Mouse (Mus musculus) kidney, embryonic 15.5 days (tissue): ENCODE data around the gene Wsb2. TPM values are rescaled to one million over a fixed set of nuclear protein-coding genes. Genes with fewer than 3 reads are reported as not detected.
"Not testable (repeated sequence)": the region's sequence is repeated elsewhere in the genome, so short reads cannot be mapped to it uniquely, and the experiment has no call there.

Experiments
- ATAC-seq: fragments of 200-750 bp; cut with Nextera tagmentation; replicated peaks from 2 replicates; pipeline ENCODE4 v1.8.0; 2017; ENCODE audit warnings: moderate TSS enrichment; ENCODE audit not compliant: low FRiP score
- H3K27ac ChIP-seq: fragments of 300-500 bp; sonication (generic); 2 replicates; pipeline ENCODE4 v1.5.1; 2015; ENCODE audit warnings: mild to moderate bottlenecking, inconsistent platforms
- H3K27me3 ChIP-seq: fragments of 300-500 bp; sonication (generic); 2 replicates; pipeline ENCODE4 v1.6.1; 2015; ENCODE audit warnings: inconsistent platforms
- H3K36me3 ChIP-seq: fragments of 300-500 bp; sonication (generic); 2 replicates; pipeline ENCODE4 v1.6.1; 2015; ENCODE audit warnings: inconsistent platforms
- H3K4me1 ChIP-seq: fragments of 300-500 bp; sonication (generic); 2 replicates; pipeline ENCODE4 v1.6.1; 2015; ENCODE audit warnings: inconsistent platforms
- H3K4me2 ChIP-seq: fragments of 300-500 bp; sonication (generic); 2 replicates; pipeline ENCODE4 v1.6.1; 2015; ENCODE audit warnings: moderate library complexity, mild to moderate bottlenecking, inconsistent platforms
- H3K4me3 ChIP-seq: fragments of 300-500 bp; sonication (generic); replicated peaks from 2 replicates; pipeline ENCODE4 v1.5.1; 2015; ENCODE audit warnings: mild to moderate bottlenecking, inconsistent platforms
- H3K9ac ChIP-seq: fragments of 300-500 bp; sonication (generic); 2 replicates; pipeline ENCODE4 v1.6.1; 2015; ENCODE audit warnings: mild to moderate bottlenecking, inconsistent platforms
- H3K9me3 ChIP-seq: fragments of 300-500 bp; sonication (generic); replicated peaks from 2 replicates; pipeline ENCODE4 v1.6.1; 2016; ENCODE audit warnings: inconsistent platforms
- WGBS: fragments of 180-500 bp; shearing (Covaris S2); methylation state at CpG from one replicate; pipeline ENCODE4 v1.1.7; 2015; ENCODE audit warnings: mixed read lengths; 5-methylcytosine and 5-hydroxymethylcytosine counted together
- polyA plus RNA-seq: library from polyadenylated mRNA; unstranded; fragments of >200 nt; fragmentation: Nextera tagmentation; extraction: Ambion mirVana; gene quantifications from 2 replicates; pipeline ENCODE4 v1.2.1, GENCODE M21; 2015

Gene Wsb2
- polyA plus RNA-seq, 1 experiment from 2014 or later: 67.7 TPM

DNA sequence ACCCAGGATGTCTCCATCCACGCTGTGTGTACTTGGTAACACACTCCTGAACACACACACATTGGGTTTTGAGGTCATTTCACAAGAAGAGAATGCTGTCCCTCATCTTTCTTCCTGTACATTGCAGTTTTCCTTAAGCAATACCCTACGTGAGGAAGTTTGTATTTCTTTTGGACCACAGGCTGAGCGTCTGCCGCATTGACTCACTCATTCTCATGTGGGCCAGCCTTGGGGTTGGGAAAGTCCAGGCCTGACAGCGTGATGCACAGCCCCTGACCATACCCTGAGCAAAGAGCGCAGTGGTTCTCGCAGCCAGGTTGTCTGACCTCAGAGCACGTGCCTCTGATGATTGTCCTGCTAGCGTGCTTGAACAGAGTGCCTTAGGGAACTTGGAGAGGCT is 16.3 kb downstream of the Wsb2 start:
- no peak for ATAC-seq
- Histone ChIP-seq H3K4me1 (no peaks in the 10 kb centered on the region), H3K4me2 (no peak overlapping the region), H3K4me3 (no peak overlapping the region), H3K36me3 (peaks cover 96% of the 10 kb centered on the region), H3K27ac (no peak overlapping the region), H3K9me3 (no peaks in the 10 kb centered on the region), H3K27me3 (no peaks in the 10 kb centered on the region), H3K9ac (no peak overlapping the region)
- 91% methylated on average over 9 of the region's 9 CpGs for WGBS

DNA sequence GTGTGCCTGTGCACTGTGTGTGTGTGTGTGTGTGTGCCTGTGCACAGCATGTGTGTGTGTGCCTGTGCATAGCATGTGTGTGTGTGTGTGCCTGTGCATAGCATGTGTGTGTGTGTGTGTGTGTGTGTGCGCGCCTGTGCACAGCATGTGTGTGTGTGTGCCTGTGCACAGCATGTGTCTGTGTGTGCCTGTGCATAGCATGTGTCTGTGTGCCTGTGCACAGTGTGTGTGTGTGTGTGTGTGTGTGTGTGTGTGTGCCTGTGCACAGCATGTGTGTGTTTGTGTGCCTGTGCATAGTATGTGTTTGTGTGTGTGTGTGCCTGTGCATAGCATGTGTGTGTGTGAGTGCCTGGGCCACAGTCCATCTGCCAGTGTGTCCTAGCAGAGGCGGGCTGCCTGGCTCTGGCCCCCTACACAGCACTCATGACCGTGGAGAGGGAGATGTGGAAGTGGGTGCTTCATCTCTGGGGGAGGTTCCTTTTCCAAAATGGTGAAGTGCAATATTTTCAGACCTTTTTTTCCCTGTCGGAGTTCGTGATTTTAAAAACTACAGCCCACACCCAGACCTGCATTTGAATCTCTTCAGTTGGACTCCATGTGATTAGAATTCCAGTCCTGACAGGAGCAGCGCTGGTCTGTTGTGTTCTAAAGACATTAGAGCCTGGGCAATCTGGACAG is 17.4 kb downstream of the Wsb2 start:
- H3K9me3 ChIP-seq: no peaks in the 10 kb centered on the region
- no peak overlapping the region for H3K4me2 ChIP-seq
- ATAC-seq: no peak
- H3K9ac ChIP-seq: no peak overlapping the region
- H3K27ac ChIP-seq: no peak overlapping the region
- no peaks in the 10 kb centered on the region for H3K4me1 ChIP-seq
- H3K36me3 ChIP-seq: peaks cover 95% of the 10 kb centered on the region
- WGBS: 90% methylated on average over 7 of the region's 7 CpGs
- no peaks in the 10 kb centered on the region for H3K27me3 ChIP-seq
- no peak overlapping the region for H3K4me3 ChIP-seq

- no peak for ATAC-seq
- H3K27me3 ChIP-seq: no peaks in the 10 kb centered on the region
- H3K4me3 ChIP-seq: no peak overlapping the region
- H3K9ac ChIP-seq: no peak overlapping the region
- H3K27ac ChIP-seq: no peak overlapping the region
- WGBS: 68% methylated on average over 11 of the region's 11 CpGs
- peaks cover 96% of the 10 kb centered on the region for H3K36me3 ChIP-seq
- H3K4me2 ChIP-seq: no peak overlapping the region
- H3K4me1 ChIP-seq: no peaks in the 10 kb centered on the region
- H3K9me3 ChIP-seq: no peaks in the 10 kb centered on the region
These were observed 19.2 kb downstream of the Wsb2 start for GRCm38 (mm10) chr5:117376331-117376761.

GRCm38 (mm10) chr5:117377731-117378130 is 20.6 kb downstream of the Wsb2 start:
- not testable (repeated sequence) for H3K9me3 ChIP-seq, H3K9ac ChIP-seq, ATAC-seq, H3K4me1 ChIP-seq, H3K27ac ChIP-seq, H3K4me2 ChIP-seq, H3K27me3 ChIP-seq, H3K4me3 ChIP-seq
- H3K36me3 ChIP-seq: peaks cover 96% of the 10 kb centered on the region
- 92% methylated on average over 14 of the region's 14 CpGs for WGBS

- Histone ChIP-seq H3K27ac (no peak overlapping the region), H3K9me3 (no peaks in the 10 kb centered on the region), H3K4me3 (no peak overlapping the region), H3K36me3 (peaks cover 96% of the 10 kb centered on the region), H3K4me2 (no peak overlapping the region), H3K4me1 (no peaks in the 10 kb centered on the region), H3K27me3 (no peaks in the 10 kb centered on the region), H3K9ac (no peak overlapping the region)
- WGBS: 83% methylated on average over 4 of the region's 4 CpGs
- ATAC-seq: no peak
These were observed 23.1 kb downstream of the Wsb2 start for GRCm38 (mm10) chr5:117380199-117380598.

GRCm38 (mm10) chr5:117381785-117382184 is 24.7 kb downstream of the Wsb2 start:
- ATAC-seq: no peak
- 88% methylated on average over 7 of the region's 7 CpGs for WGBS
- H3K9me3 ChIP-seq: no peaks in the 10 kb centered on the region
- H3K36me3 ChIP-seq: peaks cover 93% of the 10 kb centered on the region
- H3K4me1 ChIP-seq: no peaks in the 10 kb centered on the region
- H3K9ac ChIP-seq: no peak overlapping the region
- no peak overlapping the region for H3K4me2 ChIP-seq
- H3K27ac ChIP-seq: no peak overlapping the region
- no peak overlapping the region for H3K4me3 ChIP-seq
- no peaks in the 10 kb centered on the region for H3K27me3 ChIP-seq

- Histone ChIP-seq H3K4me3 (no peak overlapping the region), H3K27me3 (no peaks in the 10 kb centered on the region), H3K4me1 (peaks cover 12% of the 10 kb centered on the region), H3K9ac (no peak overlapping the region), H3K4me2 (no peak overlapping the region), H3K9me3 (no peaks in the 10 kb centered on the region), H3K36me3 (peaks cover 83% of the 10 kb centered on the region), H3K27ac (no peak overlapping the region)
- ATAC-seq: no peak
- WGBS: 77% methylated on average over 12 of the region's 12 CpGs
These were observed 26.1 kb downstream of the Wsb2 start for GRCm38 (mm10) chr5:117383198-117383597.

DNA sequence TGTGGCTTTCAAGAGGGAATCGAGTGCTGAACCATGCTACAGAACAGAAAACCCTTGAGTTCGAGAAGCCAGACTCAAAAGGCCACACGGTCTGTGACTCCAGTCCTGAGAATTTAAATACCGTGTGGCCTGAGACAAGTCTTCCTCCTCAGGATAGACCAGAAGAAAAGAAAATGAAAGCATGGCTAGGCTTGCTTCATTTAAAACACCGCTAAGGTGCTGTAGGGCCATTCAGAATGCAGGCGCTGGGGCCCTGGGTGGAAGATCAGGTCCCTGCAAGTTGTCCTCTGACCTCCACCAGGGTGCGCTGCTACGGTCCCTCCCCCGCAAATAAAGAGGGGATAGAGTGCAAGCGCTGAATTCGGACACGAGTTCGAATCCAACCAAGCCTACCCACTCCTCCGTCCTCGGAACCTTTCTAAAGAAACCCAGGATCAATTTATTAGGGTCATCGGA is 31.2 kb downstream of the Wsb2 start:
- ATAC-seq: peak; percentile 30
- Histone ChIP-seq H3K4me2 (peak overlapping the region; percentile 79), H3K36me3 (peaks cover 34% of the 10 kb centered on the region), H3K4me3 (peak overlapping the region; percentile 93), H3K27me3 (no peaks in the 10 kb centered on the region), H3K27ac (peak overlapping the region; percentile 86), H3K9me3 (peaks cover 20% of the 10 kb centered on the region), H3K4me1 (peaks cover 17% of the 10 kb centered on the region), H3K9ac (peak overlapping the region; percentile 91)
- WGBS: 10% methylated on average over 16 of the region's 16 CpGs

DNA sequence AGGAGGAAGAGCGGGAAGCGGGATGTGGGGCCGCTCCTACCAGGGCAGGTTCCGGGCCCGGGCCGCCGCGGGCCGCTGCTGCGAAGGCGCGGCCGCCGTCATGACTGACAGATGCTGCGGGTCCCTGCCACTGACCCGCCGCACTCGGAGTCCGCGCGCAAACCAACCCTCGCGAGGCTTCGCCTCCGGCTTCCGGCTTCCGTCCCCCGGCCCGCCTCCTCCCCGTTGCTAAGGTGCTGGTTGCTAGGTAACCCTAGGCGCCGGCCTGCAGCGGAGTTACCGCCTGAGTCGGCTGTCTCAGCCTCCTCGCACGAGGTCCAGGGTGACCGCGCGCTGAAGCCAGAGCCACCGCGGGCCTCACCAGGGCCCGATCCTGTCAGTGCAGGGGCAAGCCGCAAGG is 31.8 kb downstream of the Wsb2 start, which contains the start of gene Rfc5:
Gene Rfc5, minus strand, starts transcription at position 171 of the 400 bp plus-strand sequence.
- peak; percentile 96 for ATAC-seq
- peaks cover 30% of the 10 kb centered on the region for H3K36me3 ChIP-seq
- peak within 1 kb of the TSS; percentile 86 for H3K27ac ChIP-seq
- WGBS: under 1% methylated on average over 44 of the region's 44 CpGs
- H3K4me2 ChIP-seq: peak within 1 kb of the TSS; percentile 79
- no peaks in the 10 kb centered on the region for H3K27me3 ChIP-seq
- H3K4me1 ChIP-seq: peaks cover 17% of the 10 kb centered on the region
- H3K4me3 ChIP-seq: peak within 1 kb of the TSS; percentile 93
- peak within 1 kb of the TSS; percentile 91 for H3K9ac ChIP-seq
- peaks cover 21% of the 10 kb centered on the region for H3K9me3 ChIP-seq

DNA sequence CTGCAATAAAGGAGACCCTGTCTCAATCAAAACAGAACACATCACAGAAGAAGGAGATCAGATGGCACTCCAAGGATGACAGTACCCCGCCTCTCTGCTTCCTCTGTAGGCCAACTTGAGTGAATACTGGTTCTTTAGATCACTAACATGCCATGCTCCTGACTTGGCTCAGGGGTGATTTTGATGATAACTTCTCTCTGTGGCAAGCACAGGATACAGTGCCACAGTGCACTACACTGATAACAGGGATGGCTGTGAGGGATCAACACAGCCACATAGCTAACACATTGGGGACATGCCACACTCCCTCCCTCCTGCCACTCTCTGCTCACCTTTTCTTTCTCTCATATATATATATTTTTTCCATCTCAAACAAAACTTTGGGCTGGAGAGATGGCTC is 33.8 kb downstream of the Wsb2 start:
- Histone ChIP-seq H3K4me1 (peaks cover 17% of the 10 kb centered on the region), H3K4me2 (no peak overlapping the region), H3K27ac (no peak overlapping the region), H3K4me3 (no peak overlapping the region), H3K9me3 (peaks cover 21% of the 10 kb centered on the region), H3K9ac (no peak overlapping the region), H3K27me3 (no peaks in the 10 kb centered on the region), H3K36me3 (peaks cover 9% of the 10 kb centered on the region)
- ATAC-seq: no peak
- 79% methylated on average over 1 of the region's 1 CpGs for whole genome bisulfite sequencing

DNA sequence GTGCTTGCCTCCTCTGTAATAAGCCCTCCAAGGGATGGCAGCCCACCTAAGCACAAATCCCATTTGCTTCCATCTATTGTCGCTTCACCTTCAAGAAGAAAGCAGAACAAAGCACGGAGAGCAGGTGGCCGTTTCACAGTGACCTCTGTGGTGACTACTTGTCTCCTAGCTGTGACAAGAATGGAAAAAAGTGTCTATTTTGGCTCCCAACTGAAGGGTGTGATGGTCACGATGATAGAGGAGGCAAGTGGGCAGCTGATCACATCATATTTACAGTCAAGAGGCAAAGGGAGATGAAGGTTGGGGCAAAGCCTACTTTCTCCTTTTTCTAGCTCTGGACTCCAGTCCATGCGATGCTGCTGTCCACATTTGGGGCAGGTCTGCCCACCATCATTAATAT is 38.7 kb downstream of the Wsb2 start:
- Histone ChIP-seq H3K4me1 (0 out of 2 replicates have a peak, but pooled peaks cover 4% of the 10 kb centered on the region), H3K9ac (no peak overlapping the region), H3K4me3 (no peak overlapping the region), H3K36me3 (no peaks in the 10 kb centered on the region), H3K27me3 (no peaks in the 10 kb centered on the region), H3K4me2 (no peak overlapping the region), H3K27ac (no peak overlapping the region), H3K9me3 (peaks cover 21% of the 10 kb centered on the region)
- 85% methylated on average over 5 of the region's 5 CpGs for WGBS
- no peak for ATAC-seq

GRCm38 (mm10) chr5:117396596-117397014 is 39.5 kb downstream of the Wsb2 start:
- H3K27ac ChIP-seq: no peak overlapping the region
- no peak for ATAC-seq
- peaks cover 14% of the 10 kb centered on the region for H3K9me3 ChIP-seq
- no peak overlapping the region for H3K4me3 ChIP-seq
- no peak overlapping the region for H3K4me2 ChIP-seq
- H3K27me3 ChIP-seq: no peaks in the 10 kb centered on the region
- 69% methylated on average over 6 of the region's 6 CpGs for WGBS
- no peak overlapping the region for H3K9ac ChIP-seq
- H3K36me3 ChIP-seq: no peaks in the 10 kb centered on the region
- H3K4me1 ChIP-seq: 0 out of 2 replicates have a peak, but pooled peaks cover 4% of the 10 kb centered on the region
